Mouse (Mus musculus): ENCODE measurements around the gene Serinc5. TPM values are rescaled to one million over a fixed set of nuclear protein-coding genes. Genes with fewer than 3 reads are reported as not detected.

Serinc5 gene
- polyA plus RNA-seq, 1 experiment from 2014 or later, result 21.0 TPM

DNA sequence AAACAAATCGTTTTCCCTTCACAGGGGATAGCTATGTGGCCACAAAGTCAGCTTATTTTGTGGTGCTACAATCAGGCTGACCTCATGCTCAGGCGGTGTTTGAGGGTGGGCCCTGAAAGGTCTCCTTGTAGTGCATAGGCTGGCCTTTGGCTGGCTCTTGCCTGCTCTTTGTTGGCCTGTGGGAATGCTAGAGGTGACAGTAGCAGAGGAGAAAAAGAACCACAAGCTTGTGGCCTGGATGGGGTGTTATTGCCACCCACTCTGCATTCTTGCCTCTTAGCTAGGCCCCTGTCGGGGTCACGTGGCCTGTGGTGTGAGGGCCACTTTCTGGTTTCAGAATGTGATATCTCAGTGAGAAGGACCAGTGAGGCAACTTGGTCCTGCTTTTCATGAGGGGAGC is 54.1 kb downstream of the Serinc5 start:
- no peak overlapping the region for H3K4me3 ChIP-seq (ENCODE audit: low read depth, low read length)
- no peak for DNase-seq (ENCODE audit: low spot score)
- no peak overlapping the region for H3K9ac ChIP-seq (ENCODE audit: low read length)
- H3K9me3 ChIP-seq (ENCODE audit: control insufficient read depth, low read length), result no peaks in the 10 kb centered on the region
- no peak for ATAC-seq (ENCODE audit: insufficient read depth, low FRiP score, low TSS enrichment)
- H3K27me3 ChIP-seq (ENCODE audit: control insufficient read depth, insufficient read depth, low read length), result no peaks in the 10 kb centered on the region
- no peak overlapping the region for H3K4me2 ChIP-seq (ENCODE audit: low read depth)
- no peaks in the 10 kb centered on the region for H3K4me1 ChIP-seq (ENCODE audit: control insufficient read depth, insufficient read depth, low read length)
- no peak overlapping the region for H3K27ac ChIP-seq (ENCODE audit: low read depth, low read length)
- 79% methylated on average over 4 of the region's 4 CpGs for WGBS
- no peaks in the 10 kb centered on the region for H3K36me3 ChIP-seq (ENCODE audit: control insufficient read depth, insufficient read depth, low read length)

DNA sequence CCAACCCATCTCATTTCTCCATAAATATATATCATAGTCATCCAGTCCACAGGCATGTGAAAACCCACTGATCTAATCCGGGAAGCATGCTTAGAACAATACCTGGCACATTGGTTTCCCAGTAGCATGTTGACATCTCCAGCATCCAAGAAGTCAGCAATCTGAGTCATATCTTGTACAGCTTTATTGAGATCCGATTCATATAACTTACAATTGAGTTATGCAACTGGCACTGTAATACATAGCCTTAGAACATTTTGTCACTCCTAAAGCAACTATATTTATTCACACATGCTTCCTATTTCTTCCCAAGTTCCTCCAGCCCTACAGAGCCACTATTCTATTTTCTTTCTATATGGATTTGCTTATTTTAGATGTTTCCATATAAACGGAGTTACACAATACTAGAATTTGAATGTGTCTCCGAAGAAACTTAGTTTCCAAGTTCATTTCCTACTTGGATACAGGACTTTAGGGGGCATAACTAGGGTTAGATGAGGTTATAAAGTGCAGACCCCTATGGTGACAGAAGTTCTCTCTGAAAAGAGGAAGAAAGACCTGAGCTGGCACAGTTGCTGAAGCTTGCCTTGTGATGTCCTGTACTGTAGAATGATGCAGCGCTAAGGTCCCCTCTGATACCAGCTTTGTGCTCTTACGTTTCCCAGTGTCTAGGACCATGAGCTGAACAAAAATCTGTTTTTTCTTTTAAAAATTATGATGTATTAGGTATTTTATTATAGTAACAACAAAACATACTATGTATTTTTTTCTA is 57.5 kb downstream of the Serinc5 start:
- Histone ChIP-seq H3K4me2 (ENCODE audit: low read depth) (no peak overlapping the region), H3K36me3 (ENCODE audit: control insufficient read depth, insufficient read depth, low read length) (no peaks in the 10 kb centered on the region), H3K27me3 (ENCODE audit: control insufficient read depth, insufficient read depth, low read length) (no peaks in the 10 kb centered on the region), H3K9me3 (ENCODE audit: control insufficient read depth, low read length) (no peaks in the 10 kb centered on the region), H3K27ac (ENCODE audit: low read depth, low read length) (no peak overlapping the region), H3K4me3 (ENCODE audit: low read depth, low read length) (no peak overlapping the region), H3K9ac (ENCODE audit: low read length) (no peak overlapping the region), H3K4me1 (ENCODE audit: control insufficient read depth, insufficient read depth, low read length) (no peaks in the 10 kb centered on the region)
- 93% methylated on average over 6 of the region's 6 CpGs for WGBS
- DNase-seq (ENCODE audit: low spot score) (no peak), ATAC-seq (ENCODE audit: insufficient read depth, low FRiP score, low TSS enrichment) (no peak)

DNA sequence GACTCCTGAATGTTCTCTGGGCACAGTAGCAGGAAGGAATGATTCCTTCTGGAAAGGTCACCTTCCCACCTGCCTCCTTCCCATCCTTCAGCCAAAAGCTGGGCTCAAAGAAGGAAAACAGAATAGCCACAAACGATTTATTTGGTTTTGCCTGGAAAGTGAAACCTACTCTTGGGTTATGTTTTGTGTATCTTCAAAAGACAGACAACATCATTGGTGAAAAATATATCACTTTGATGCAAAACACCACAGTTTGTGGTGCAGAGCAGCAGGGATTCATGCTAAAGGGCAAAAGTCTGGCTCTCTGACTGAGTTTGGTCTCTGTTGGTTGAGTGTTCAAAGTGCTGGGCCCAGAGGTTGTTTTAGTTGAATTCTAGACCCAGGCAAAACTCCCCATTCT is 60.8 kb downstream of the Serinc5 start:
- 79% methylated on average over 1 of the region's 1 CpGs for WGBS

DNA sequence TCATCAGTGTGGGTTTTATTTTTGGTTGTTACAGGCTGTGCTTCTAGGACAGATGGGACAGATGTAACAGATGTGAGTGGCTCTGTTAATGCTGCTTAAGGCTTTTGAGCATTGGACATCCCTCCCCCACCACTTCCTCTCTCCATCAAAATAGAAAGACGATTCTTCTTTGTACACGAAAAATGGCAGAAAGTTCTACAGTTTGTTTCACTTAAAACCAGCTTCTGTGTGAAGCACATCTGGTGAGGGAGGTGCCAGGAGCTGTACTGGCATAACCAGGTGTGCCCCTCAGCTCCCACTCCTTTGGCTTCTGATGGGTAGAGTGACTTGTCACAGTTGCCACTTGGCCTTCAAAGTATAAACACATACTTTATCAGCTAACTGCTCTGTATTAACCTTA is 63.8 kb downstream of the Serinc5 start:
- no peak overlapping the region for H3K9ac ChIP-seq (ENCODE audit: low read length)
- no peak overlapping the region for H3K4me3 ChIP-seq (ENCODE audit: low read depth, low read length)
- no peak overlapping the region for H3K4me2 ChIP-seq (ENCODE audit: low read depth)
- H3K27ac ChIP-seq (ENCODE audit: low read depth, low read length), result no peak overlapping the region
- no peaks in the 10 kb centered on the region for H3K27me3 ChIP-seq (ENCODE audit: control insufficient read depth, insufficient read depth, low read length)
- ATAC-seq (ENCODE audit: insufficient read depth, low FRiP score, low TSS enrichment) (no peak), DNase-seq (ENCODE audit: low spot score) (no peak)
- H3K36me3 ChIP-seq (ENCODE audit: control insufficient read depth, insufficient read depth, low read length), result no peaks in the 10 kb centered on the region
- H3K4me1 ChIP-seq (ENCODE audit: control insufficient read depth, insufficient read depth, low read length), result peaks cover 3% of the 10 kb centered on the region; the same call in 1 of the 2 replicates
- no peaks in the 10 kb centered on the region for H3K9me3 ChIP-seq (ENCODE audit: control insufficient read depth, low read length)
- 87% methylated on average over 2 of the region's 2 CpGs for WGBS

More for the DNA sequence above, 60.8 kb downstream of the Serinc5 start:
- no peaks in the 10 kb centered on the region for H3K36me3 ChIP-seq (ENCODE audit: control insufficient read depth, insufficient read depth, low read length)
- H3K27ac ChIP-seq (ENCODE audit: low read depth, low read length), result no peak overlapping the region
- no peak overlapping the region for H3K4me2 ChIP-seq (ENCODE audit: low read depth)
- H3K4me3 ChIP-seq (ENCODE audit: low read depth, low read length), result no peak overlapping the region
- no peaks in the 10 kb centered on the region for H3K27me3 ChIP-seq (ENCODE audit: control insufficient read depth, insufficient read depth, low read length)
- no peaks in the 10 kb centered on the region for H3K9me3 ChIP-seq (ENCODE audit: control insufficient read depth, low read length)
- no peaks in the 10 kb centered on the region for H3K4me1 ChIP-seq (ENCODE audit: control insufficient read depth, insufficient read depth, low read length)
- ATAC-seq (ENCODE audit: insufficient read depth, low FRiP score, low TSS enrichment), result no peak
- no peak overlapping the region for H3K9ac ChIP-seq (ENCODE audit: low read length)
- DNase-seq (ENCODE audit: low spot score), result no peak

- Histone ChIP-seq H3K27me3 (ENCODE audit: control insufficient read depth, insufficient read depth, low read length) (no peaks in the 10 kb centered on the region), H3K4me1 (ENCODE audit: control insufficient read depth, insufficient read depth, low read length) (peaks cover 3% of the 10 kb centered on the region; the same call in 1 of the 2 replicates), H3K36me3 (ENCODE audit: control insufficient read depth, insufficient read depth, low read length) (no peaks in the 10 kb centered on the region), H3K4me3 (ENCODE audit: low read depth, low read length) (no peak overlapping the region), H3K9ac (ENCODE audit: low read length) (no peak overlapping the region), H3K4me2 (ENCODE audit: low read depth) (no peak overlapping the region), H3K9me3 (ENCODE audit: control insufficient read depth, low read length) (no peaks in the 10 kb centered on the region), H3K27ac (ENCODE audit: low read depth, low read length) (no peak overlapping the region)
- no peak for DNase-seq (ENCODE audit: low spot score)
- WGBS, result 81% methylated on average over 3 of the region's 3 CpGs
- no peak for ATAC-seq (ENCODE audit: insufficient read depth, low FRiP score, low TSS enrichment)
These were observed 64.4 kb downstream of the Serinc5 start for GRCm38 (mm10) chr13:92675308-92675707.

- ATAC-seq (ENCODE audit: insufficient read depth, low FRiP score, low TSS enrichment) (no peak; the same call in 1 of the 2 replicates), DNase-seq (ENCODE audit: low spot score) (no peak)
- WGBS, result 80% methylated on average over 11 of the region's 11 CpGs
- Histone ChIP-seq H3K4me2 (ENCODE audit: low read depth) (no peak overlapping the region), H3K27ac (ENCODE audit: low read depth, low read length) (no peak overlapping the region), H3K27me3 (ENCODE audit: control insufficient read depth, insufficient read depth, low read length) (no peaks in the 10 kb centered on the region), H3K4me3 (ENCODE audit: low read depth, low read length) (no peak overlapping the region), H3K9ac (ENCODE audit: low read length) (no peak overlapping the region), H3K36me3 (ENCODE audit: control insufficient read depth, insufficient read depth, low read length) (no peaks in the 10 kb centered on the region), H3K9me3 (ENCODE audit: control insufficient read depth, low read length) (no peaks in the 10 kb centered on the region), H3K4me1 (ENCODE audit: control insufficient read depth, insufficient read depth, low read length) (peaks cover 3% of the 10 kb centered on the region; the same call in 1 of the 2 replicates)
These were observed 65.2 kb downstream of the Serinc5 start for GRCm38 (mm10) chr13:92675897-92676584.

- H3K36me3 ChIP-seq (ENCODE audit: control insufficient read depth, insufficient read depth, low read length), result no peaks in the 10 kb centered on the region
- no peaks in the 10 kb centered on the region for H3K9me3 ChIP-seq (ENCODE audit: control insufficient read depth, low read length)
- 68% methylated on average over 4 of the region's 4 CpGs for WGBS
- H3K4me2 ChIP-seq (ENCODE audit: low read depth), result no peak overlapping the region
- ATAC-seq (ENCODE audit: insufficient read depth, low FRiP score, low TSS enrichment) (no peak), DNase-seq (ENCODE audit: low spot score) (no peak)
- H3K27ac ChIP-seq (ENCODE audit: low read depth, low read length), result no peak overlapping the region
- no peaks in the 10 kb centered on the region for H3K27me3 ChIP-seq (ENCODE audit: control insufficient read depth, insufficient read depth, low read length)
- H3K4me3 ChIP-seq (ENCODE audit: low read depth, low read length), result no peak overlapping the region
- H3K4me1 ChIP-seq (ENCODE audit: control insufficient read depth, insufficient read depth, low read length), result peaks cover 3% of the 10 kb centered on the region
- no peak overlapping the region for H3K9ac ChIP-seq (ENCODE audit: low read length)
These were observed 66.8 kb downstream of the Serinc5 start for GRCm38 (mm10) chr13:92677656-92678055.

- ATAC-seq (ENCODE audit: insufficient read depth, low FRiP score, low TSS enrichment) (no peak), DNase-seq (ENCODE audit: low spot score) (no peak)
- Histone ChIP-seq H3K9ac (ENCODE audit: low read length) (no peak overlapping the region), H3K9me3 (ENCODE audit: control insufficient read depth, low read length) (no peaks in the 10 kb centered on the region), H3K4me2 (ENCODE audit: low read depth) (no peak overlapping the region), H3K27me3 (ENCODE audit: control insufficient read depth, insufficient read depth, low read length) (no peaks in the 10 kb centered on the region), H3K4me1 (ENCODE audit: control insufficient read depth, insufficient read depth, low read length) (peaks cover 5% of the 10 kb centered on the region), H3K36me3 (ENCODE audit: control insufficient read depth, insufficient read depth, low read length) (no peaks in the 10 kb centered on the region), H3K4me3 (ENCODE audit: low read depth, low read length) (no peak overlapping the region), H3K27ac (ENCODE audit: low read depth, low read length) (no peak overlapping the region)
- WGBS, result 91% methylated on average over 7 of the region's 7 CpGs
These were observed 68.8 kb downstream of the Serinc5 start for GRCm38 (mm10) chr13:92679661-92680060.

DNA sequence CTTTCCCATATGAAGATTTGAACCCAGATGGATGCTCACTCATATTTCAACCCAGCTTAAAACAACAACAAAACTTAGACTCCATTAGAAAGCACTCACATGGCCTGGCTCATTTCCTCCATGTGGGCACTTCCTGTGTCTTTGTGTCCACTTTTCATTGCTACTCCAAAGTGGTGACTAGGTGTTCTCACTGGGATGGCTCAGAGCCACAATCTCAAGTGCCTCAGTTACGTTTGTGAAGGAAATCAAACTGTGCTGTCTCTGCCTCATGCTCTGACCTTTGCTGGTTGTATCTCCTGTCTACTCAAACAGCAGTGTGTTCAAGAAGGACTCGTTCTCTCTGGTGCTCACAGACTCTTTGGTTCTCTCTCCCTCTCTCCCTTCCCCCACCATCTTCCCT is 70.7 kb downstream of the Serinc5 start:
- Histone ChIP-seq H3K9me3 (ENCODE audit: control insufficient read depth, low read length) (peaks cover 4% of the 10 kb centered on the region; the same call in 1 of the 2 replicates), H3K9ac (ENCODE audit: low read length) (no peak overlapping the region), H3K4me1 (ENCODE audit: control insufficient read depth, insufficient read depth, low read length) (peaks cover 5% of the 10 kb centered on the region), H3K27me3 (ENCODE audit: control insufficient read depth, insufficient read depth, low read length) (no peaks in the 10 kb centered on the region), H3K4me3 (ENCODE audit: low read depth, low read length) (no peak overlapping the region), H3K4me2 (ENCODE audit: low read depth) (no peak overlapping the region), H3K36me3 (ENCODE audit: control insufficient read depth, insufficient read depth, low read length) (no peaks in the 10 kb centered on the region), H3K27ac (ENCODE audit: low read depth, low read length) (no peak overlapping the region)
- ATAC-seq (ENCODE audit: insufficient read depth, low FRiP score, low TSS enrichment) (no peak), DNase-seq (ENCODE audit: low spot score) (no peak)
- 82% methylated on average over 2 of the region's 2 CpGs for WGBS
